Comparison of ENCODE assay signal across 9 mouse cellular contexts in genomic region chr13:23299999-23300341, GRCm38 (mm10). TPM values are rescaled to one million over a fixed set of nuclear protein-coding genes. Genes with fewer than 3 reads are reported as not detected.
A peak's percentile ranks its signal among the peaks of the same experiment; 100 is the strongest.
DNase-seq lines count a peak whose midpoint lies in the region; ATAC-seq and TF ChIP-seq lines count a peak whose summit lies in the region.
"Had no signal": no experiment of that assay in that cellular context is flagged by ENCODE, and none has a peak within 500 bp of the region (broad histone marks: within the 10 kb centered on the region; RNA-seq: fewer than 3 reads in every experiment).

No protein-coding gene starts in this region.

- no peaks in the 10 kb centered on the region for H3K4me1 ChIP-seq in forebrain, embryonic 11.5 days (replicated peaks; ENCODE audit: control insufficient read depth, insufficient read depth, low read length)
- H3K4me1 ChIP-seq in lung, embryonic 14.5 days (ENCODE audit: insufficient read depth), result no peaks in the 10 kb centered on the region

- peak overlapping the region; percentile 46 for H3K4me3 ChIP-seq in forebrain, embryonic 11.5 days (ENCODE audit: low read depth, low read length)
- peak overlapping the region; percentile 49 for H3K4me3 ChIP-seq in lung, embryonic 14.5 days (ENCODE audit: low read depth, low read length)

- H3K9ac ChIP-seq in forebrain, embryonic 11.5 days (ENCODE audit: low read length), result peak overlapping the region; percentile 64
- peak overlapping the region; percentile 47 for H3K9ac ChIP-seq in lung, embryonic 14.5 days

- H3K27ac ChIP-seq in forebrain, embryonic 11.5 days (ENCODE audit: low read depth, low read length), result no peak overlapping the region
- no peak overlapping the region for H3K27ac ChIP-seq in lung, embryonic 14.5 days (ENCODE audit: low read depth)

- H3K9me3 ChIP-seq in forebrain, embryonic 11.5 days (ENCODE audit: control insufficient read depth, low read length), result no peaks in the 10 kb centered on the region
- H3K9me3 ChIP-seq in lung, embryonic 14.5 days (ENCODE audit: low read depth, low read length), result no peaks in the 10 kb centered on the region

- H3K4me2 ChIP-seq in forebrain, embryonic 11.5 days (ENCODE audit: low read depth, low read length, severe bottlenecking), result peak overlapping the region; percentile 52
- H3K4me2 ChIP-seq in lung, embryonic 14.5 days, result peak overlapping the region; percentile 71

- peak; percentile 70; the same call in 1 of the 2 replicates for ATAC-seq in forebrain, embryonic 11.5 days (replicated peaks; ENCODE audit: low FRiP score)
- ATAC-seq in lung, embryonic 14.5 days (ENCODE audit: insufficient read depth), result peak; percentile 53; the same call in 1 of the 2 replicates

- no peaks in the 10 kb centered on the region for H3K36me3 ChIP-seq in forebrain, embryonic 11.5 days (ENCODE audit: control insufficient read depth, insufficient read depth, low read length)
- H3K36me3 ChIP-seq in lung, embryonic 14.5 days (ENCODE audit: insufficient read depth), result no peaks in the 10 kb centered on the region

- no peak for TF ChIP-seq CTCF in lung, embryonic 14.5 days (IDR thresholded peaks at IDR 0.05; ENCODE audit: low read depth)

- under 1% methylated on average over 13 of the region's 13 CpGs for WGBS in forebrain, embryonic 11.5 days
- 1% methylated on average over 13 of the region's 13 CpGs for WGBS in lung, embryonic 14.5 days

- H3K27me3 ChIP-seq in forebrain, embryonic 11.5 days (ENCODE audit: control insufficient read depth, insufficient read depth, low read length), result no peaks in the 10 kb centered on the region
- H3K27me3 ChIP-seq in lung, embryonic 14.5 days (ENCODE audit: insufficient read depth, low read length), result no peaks in the 10 kb centered on the region

- peak; percentile 71 to 84 for DNase-seq in left cerebral cortex, adult 18-20 months (ENCODE audit: low spot score in 2 of 2)
- DNase-seq in left cerebral cortex, adult 11 months (ENCODE audit: low spot score), result no peak
- peak; percentile 5 for DNase-seq in adipocyte (ENCODE audit: low spot score)
- peak; percentile 92 for DNase-seq in forebrain, embryonic 11.5 days (ENCODE audit: low spot score)
- DNase-seq in kidney, postnatal 10 days, result peak; percentile 42
- DNase-seq in lung, embryonic 14.5 days, result peak; percentile 94
- DNase-seq in right cerebral cortex, adult 2 months (ENCODE audit: low spot score in 2 of 2), result peak; percentile 92
- no peak for DNase-seq in ovary, adult 18-20 months (ENCODE audit: low spot score)

RNA-seq across cellular contexts. Expression of gene Vmn1r223, which starts 53.0 kb away (rescaled TPM):
- not detected for total RNA-seq in left cerebral cortex, adult 18-20 months (2021)
- not detected in 2 replicates for polyA plus RNA-seq in forebrain, embryonic 11.5 days (2014; fragmentation: Nextera tagmentation; extraction: Ambion mirVana)
- polyA plus RNA-seq in lung, embryonic 14.5 days (2014; fragmentation: Nextera tagmentation; extraction: Ambion mirVana), result not detected in 2 replicates
- total RNA-seq: heart, postnatal 14 days had no signal

Comparison
In these comparisons a context has a peak if more than half of its experiments do, and no peak if none do; other contexts are left out.
1. DNase-seq: peak in left cerebral cortex, adult 18-20 months (2 of 2), adipocyte (single experiment), forebrain, embryonic 11.5 days (single experiment), kidney, postnatal 10 days (single experiment), lung, embryonic 14.5 days (single experiment) and right cerebral cortex, adult 2 months (2 of 2); none in left cerebral cortex, adult 11 months (single experiment) and ovary, adult 18-20 months (single experiment).